Mouse (Mus musculus) right cerebral cortex, postnatal 36 days (tissue): ENCODE results near the gene Smco2.
"Not testable (repeated sequence)": the region's sequence is repeated elsewhere in the genome, so short reads cannot be mapped to it uniquely, and the experiment has no call there.

Experiments used
- DNase-seq, 2 experiments: peaks; one replicate each; pipeline ENCODE4 v3.0.0; 2022; ENCODE audit warnings: low spot score in 2 of 2, mixed read lengths in 1 of 2

Smco2 gene

DNA sequence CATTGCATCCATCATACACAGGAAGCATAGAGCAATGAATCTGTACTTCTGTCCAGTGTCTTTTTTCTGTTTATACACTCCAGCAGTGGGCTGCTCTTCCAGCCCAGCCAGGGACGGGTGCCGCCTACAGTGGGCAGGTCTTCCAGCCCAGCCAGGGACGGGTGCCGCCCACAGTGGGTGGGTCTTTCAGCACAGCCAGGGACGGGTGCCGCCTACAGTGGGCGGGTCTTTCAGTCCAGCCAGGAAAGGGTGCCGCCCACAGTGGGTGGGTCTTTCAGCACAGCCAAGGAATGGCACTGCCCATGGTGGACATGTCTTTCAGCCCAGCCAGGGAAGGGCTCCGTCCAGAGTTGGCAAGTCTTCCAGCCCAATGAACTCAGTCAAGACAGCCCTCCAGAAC, 5.3 kb downstream of the Smco2 start:
- no peak for DNase-seq

DNA sequence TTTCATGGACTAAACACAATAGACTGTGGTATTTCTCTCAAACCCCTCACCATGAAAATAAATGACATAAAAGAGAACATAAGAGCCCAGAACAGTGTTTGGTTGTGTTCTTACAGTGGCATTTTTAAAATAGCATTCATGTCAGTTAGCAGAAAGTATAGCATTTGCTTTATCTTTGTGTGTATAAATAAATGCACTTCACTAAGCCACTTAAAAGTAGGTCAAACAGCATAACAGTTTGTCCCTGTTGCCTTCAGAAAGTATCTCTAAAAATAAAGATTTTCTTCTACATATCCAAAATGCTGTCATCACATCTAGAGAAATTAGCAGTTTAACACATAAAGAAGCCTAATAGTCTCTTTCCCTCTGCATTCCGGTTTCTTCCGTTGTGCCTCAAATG, 7.5 kb downstream of the Smco2 start:
- DNase-seq = no peak

- DNase-seq = no peak
Measured at GRCm38 (mm10) chr6:146863154-146863553, 13.2 kb downstream of the Smco2 start.

- not testable (repeated sequence) for DNase-seq
Measured at GRCm38 (mm10) chr6:146864370-146864769, 14.5 kb downstream of the Smco2 start.

- no peak for DNase-seq
Measured at GRCm38 (mm10) chr6:146865701-146866100, 15.8 kb downstream of the Smco2 start.

GRCm38 (mm10) chr6:146871975-146872374, 22.1 kb downstream of the Smco2 start:
- no peak for DNase-seq

DNA sequence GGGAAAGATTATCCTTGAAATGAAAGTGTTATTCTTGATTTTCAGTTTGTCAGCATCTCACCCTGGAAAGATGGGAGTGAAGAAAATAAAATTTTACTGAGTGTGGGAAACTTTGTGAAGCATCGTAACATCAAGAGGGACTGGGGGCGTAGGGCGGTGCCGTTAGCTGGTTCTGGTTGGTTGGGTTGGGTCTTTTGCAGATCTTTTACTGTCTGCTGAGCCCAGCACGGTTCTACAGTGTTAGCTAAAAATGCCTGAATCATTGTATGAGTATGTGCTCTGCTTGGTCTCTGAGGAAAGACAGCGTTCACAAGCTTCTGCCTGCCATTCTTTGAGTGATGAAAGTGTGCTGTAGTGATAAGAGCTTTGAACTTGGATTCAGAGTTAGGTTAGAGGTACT, 24.5 kb downstream of the Smco2 start:
- DNase-seq = no peak

DNA sequence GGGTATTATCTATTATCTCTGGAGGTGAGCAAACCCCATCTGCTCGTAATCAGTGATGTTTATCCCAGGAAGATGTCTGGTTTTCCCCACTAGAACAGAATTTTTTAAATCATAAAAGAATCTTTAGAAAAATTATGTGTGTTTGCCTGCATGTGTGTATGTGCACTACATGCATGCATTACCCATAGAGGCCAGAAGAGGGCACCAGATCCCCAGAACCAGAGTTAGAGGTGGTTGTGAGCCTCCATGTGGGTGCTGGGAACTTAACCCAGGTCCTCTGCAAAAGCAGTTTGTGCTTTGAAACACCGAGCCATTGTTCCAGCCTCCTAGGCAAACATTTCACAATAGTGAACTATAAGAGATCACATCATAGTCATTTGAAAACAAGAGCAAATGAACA, 26.9 kb downstream of the Smco2 start:
- DNase-seq = no peak

GRCm38 (mm10) chr6:146877425-146878045, 27.6 kb downstream of the Smco2 start:
- peak; percentile 78 to 90 for DNase-seq

- DNase-seq = no peak
Measured at GRCm38 (mm10) chr6:146878926-146879325, 29.0 kb downstream of the Smco2 start.

DNA sequence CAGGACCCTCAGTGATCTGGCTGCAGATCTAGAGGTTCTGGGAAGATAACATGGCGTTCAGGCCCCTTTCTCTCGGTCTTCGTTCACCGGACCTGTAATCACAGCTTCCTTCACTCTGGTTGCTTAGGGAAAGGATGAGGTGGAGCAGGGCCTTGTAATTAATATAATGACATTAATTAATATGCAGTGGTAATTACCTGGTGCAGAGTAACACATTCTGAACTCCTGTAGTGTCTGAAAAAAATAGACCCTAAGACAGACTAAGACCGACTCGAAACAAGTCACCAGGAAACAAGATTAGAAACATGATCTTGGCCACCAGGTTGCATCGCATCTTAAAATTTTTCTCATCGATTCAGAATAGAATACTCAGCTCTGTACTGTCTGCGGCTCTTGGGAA, 30.0 kb downstream of the Smco2 start:
- no peak for DNase-seq

DNA sequence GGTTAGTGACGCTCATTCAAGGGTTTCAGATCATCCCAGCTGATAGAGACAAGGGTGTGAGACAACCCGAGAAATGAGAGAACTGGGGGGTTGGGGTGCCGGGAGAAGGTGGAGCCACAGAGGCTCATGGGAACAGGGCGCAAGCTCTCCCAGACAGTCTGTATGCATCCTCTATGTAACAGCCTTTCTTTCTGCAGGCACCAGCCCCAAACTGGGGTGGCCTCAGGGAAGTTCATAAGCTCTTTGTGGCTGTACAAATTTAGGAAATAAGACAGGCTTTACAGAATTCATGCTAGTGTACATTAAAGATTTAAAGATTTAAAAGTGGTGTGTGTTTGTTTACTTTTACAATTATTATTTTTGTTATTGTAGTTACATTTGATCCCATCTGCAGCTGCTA, 30.4 kb downstream of the Smco2 start:
- DNase-seq = no peak

GRCm38 (mm10) chr6:146881896-146882770, 32.2 kb downstream of the Smco2 start:
- DNase-seq = no peak

DNA sequence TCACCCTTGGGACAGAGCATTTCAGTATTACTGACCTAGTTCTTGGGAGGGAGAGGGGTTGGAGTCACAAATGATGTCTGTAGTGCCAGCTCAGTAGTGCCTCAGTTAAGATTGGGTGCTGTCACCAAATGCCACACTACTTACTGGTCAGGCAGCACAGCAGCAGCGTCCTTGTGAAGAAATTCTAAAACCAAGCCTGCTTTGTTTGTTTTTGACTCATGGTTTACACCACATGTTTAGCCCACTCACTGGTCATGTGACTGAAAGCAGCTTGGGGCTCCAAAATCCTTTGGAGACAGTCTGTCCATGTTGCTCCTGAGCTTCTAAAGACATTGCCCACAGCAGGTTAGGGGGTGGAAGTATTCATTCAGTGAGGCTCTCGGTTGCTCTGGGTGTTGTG, 33.5 kb downstream of the Smco2 start:
- DNase-seq = no peak

DNA sequence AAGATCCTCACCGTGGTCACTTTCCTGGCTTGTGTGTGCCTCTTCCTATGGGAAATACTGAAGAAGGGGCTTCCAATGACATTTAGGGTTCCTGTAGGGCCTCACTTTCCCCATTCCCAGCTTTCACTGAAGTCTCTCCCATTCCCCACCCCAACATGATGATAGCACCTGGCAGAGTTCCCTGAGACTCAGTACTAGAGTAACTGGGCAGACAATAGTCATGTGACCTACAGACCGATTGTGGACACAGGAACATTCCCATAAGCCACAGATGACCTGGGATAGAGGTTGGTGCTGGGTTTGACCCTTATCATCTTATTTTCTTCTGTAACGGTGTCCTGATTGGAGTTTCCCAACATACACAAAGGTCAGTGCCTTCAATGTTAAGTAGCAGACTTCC, 34.3 kb downstream of the Smco2 start:
- DNase-seq = no peak

- DNase-seq = no peak
Measured at GRCm38 (mm10) chr6:146884851-146885250, 34.9 kb downstream of the Smco2 start.

DNA sequence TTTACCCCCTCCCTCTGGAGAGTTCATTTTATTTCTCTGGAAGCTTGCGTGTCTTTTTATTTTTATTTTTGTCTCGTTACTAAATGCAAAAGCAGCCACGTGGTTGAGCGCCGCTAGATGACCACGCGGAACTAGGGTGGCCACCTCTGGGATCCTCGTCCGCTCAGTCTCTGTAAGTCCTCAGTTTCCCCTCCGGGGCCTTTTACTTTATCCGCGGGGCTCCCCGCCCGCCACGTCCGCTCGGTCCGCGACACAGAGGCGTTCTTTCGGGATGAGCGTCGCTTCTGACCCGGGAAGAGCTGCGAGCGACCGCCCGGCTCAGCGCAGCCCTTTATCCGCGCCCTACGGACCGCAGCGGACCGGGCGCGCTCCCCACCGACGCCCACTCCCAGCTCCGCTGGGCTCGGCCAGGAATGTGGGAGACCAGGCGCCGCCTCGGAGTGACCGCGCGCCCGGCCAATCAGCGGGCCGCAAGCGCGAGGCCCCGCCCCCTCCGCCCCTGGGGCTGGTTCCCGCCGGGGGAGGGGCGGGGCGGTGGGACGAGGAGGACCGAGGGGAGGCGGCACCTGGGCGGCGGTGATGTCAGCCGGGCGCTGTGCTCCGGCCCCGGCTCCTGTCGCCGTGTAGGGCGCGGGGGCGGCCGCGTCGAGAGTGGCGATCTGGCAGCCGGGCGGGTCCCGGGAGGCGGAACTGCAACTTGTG, 38.2 kb downstream of the Smco2 start, which contains the start of gene Ppfibp1:
Gene Ppfibp1, plus strand, starts transcription at position 530 of the 702 bp plus-strand sequence.
- DNase-seq = peak; percentile 90 to 92

DNA sequence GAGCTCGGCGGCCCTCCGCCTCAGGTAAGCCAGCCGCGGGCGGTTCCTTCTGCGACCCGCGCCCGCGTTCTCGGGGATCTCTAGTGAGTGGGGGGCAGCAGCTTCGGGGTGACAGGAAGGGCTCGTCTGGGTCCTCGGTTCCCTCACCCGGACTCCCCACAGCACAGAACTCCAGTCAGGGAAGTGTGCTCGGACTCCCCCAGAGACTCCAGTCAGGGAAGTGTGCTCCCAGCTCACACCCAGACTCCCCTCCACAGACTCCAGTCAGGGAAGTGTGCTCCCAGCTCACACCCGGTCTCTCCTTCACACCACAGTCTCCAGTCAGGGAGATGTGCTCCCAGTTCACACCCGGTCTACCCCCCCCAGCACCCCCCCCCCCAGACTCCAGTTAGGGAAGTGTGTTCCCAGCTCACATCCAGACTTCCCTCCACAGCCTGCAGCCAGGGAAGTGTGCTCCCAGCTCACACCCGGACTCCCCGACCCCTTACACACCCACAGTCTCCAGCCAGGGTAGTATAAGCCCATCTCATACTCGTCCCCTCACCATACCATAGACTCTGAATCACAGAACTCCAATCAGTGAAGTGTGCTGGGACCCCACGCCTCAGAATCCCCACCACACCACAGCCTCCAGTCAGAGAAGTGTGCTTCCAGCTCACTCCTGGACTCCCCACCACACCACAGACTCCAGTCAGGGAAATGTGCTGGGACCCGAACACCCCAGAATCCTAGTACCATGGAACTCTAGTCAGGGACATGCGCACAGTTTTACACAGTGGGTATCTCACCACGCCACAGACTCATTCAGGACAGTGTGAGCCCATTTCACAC, 39.0 kb downstream of the Smco2 start:
- DNase-seq = no peak

- DNase-seq = no peak
Measured at GRCm38 (mm10) chr6:146890215-146890614, 40.3 kb downstream of the Smco2 start.

- no peak for DNase-seq
Measured at GRCm38 (mm10) chr6:146890633-146891032, 40.7 kb downstream of the Smco2 start.

- no peak for DNase-seq
Measured at GRCm38 (mm10) chr6:146893890-146894289, 44.0 kb downstream of the Smco2 start.

GRCm38 (mm10) chr6:146898709-146899108, 48.8 kb downstream of the Smco2 start:
- no peak for DNase-seq
